Mouse (Mus musculus) cerebellum, adult 2 months (tissue): ENCODE data around the gene Dnaaf5.

Source experiments
- CTCF ChIP-seq: fragments of 200-500 bp; IDR thresholded peaks from 2 replicates; pipeline ENCODE4 v1.5.1; 2011; ENCODE audit warnings: low read depth, mild to moderate bottlenecking, control low read depth, low read length, moderate library complexity, borderline replicate concordance; ENCODE audit not compliant: insufficient read depth
- POLR2A ChIP-seq: fragments of 200-500 bp; IDR thresholded peaks from 2 replicates; pipeline ENCODE4 v1.6.1; 2011; ENCODE audit warnings: low read length, control low read depth, borderline replicate concordance; ENCODE audit not compliant: insufficient read depth

DNA sequence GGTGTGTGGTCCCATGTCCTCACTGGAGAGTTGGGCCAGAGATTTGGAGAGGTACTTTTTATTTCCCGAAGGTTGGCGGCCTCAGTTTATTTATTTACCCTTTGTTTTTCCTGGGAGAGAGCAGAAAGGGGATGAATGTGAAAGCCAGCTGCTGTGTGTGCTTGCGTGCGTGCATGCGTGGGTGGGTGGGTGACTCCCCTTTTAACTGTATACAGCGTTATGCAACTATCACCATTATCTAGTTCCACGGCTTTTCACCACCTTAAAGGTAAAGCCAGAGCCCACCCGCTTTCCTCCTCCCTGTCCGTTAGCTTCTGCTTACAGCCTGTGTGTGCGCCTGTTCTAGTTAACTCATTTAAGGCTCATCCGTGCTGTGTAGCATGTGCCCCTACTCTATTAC is 52.1 kb downstream of the Dnaaf5 start:
- TF ChIP-seq POLR2A (no peak), CTCF (no peak)
